Mouse (Mus musculus): ENCODE measurements around the gene Clec2d. TPM values are rescaled to one million over a fixed set of nuclear protein-coding genes. Genes with fewer than 3 reads are reported as not detected.

Gene Clec2d
- polyA plus RNA-seq, 1 experiment from 2014 or later = 2.0 TPM

Small RNA genes lying within 50 kb of the gene (microRNA-seq; reads per million reads assigned to microRNA genes)
- gene Gm27514 = not detected

Other genes starting within 250 kb of the Clec2d start
- not detected in 2 replicates for gene Clec2g, start 246.2 kb upstream of the Clec2d start, polyA plus RNA-seq (2015; fragmentation: Nextera tagmentation; extraction: Ambion mirVana)
- 0.67 and 0.68 TPM in 2 replicates for gene Klrb1f, start 134.7 kb upstream of the Clec2d start, polyA plus RNA-seq (2015; fragmentation: Nextera tagmentation; extraction: Ambion mirVana)
- gene Clec2e, start 79.7 kb upstream of the Clec2d start, polyA plus RNA-seq (2015; fragmentation: Nextera tagmentation; extraction: Ambion mirVana) = not detected in 2 replicates
- gene Cd69, start 94.8 kb downstream of the Clec2d start, polyA plus RNA-seq (2015; fragmentation: Nextera tagmentation; extraction: Ambion mirVana) = 0.09 and 0.18 TPM in 2 replicates
- gene 4922502D21Rik, start 151.2 kb downstream of the Clec2d start, polyA plus RNA-seq (2015; fragmentation: Nextera tagmentation; extraction: Ambion mirVana) = not detected in 2 replicates
- 3.3 and 4.3 TPM in 2 replicates for gene Clec12a, start 162.1 kb downstream of the Clec2d start, polyA plus RNA-seq (2015; fragmentation: Nextera tagmentation; extraction: Ambion mirVana)
- 0.36 and 0.50 TPM in 2 replicates for gene Clec12b, start 205.3 kb downstream of the Clec2d start, polyA plus RNA-seq (2015; fragmentation: Nextera tagmentation; extraction: Ambion mirVana)
- 2.8 and 3.7 TPM in 2 replicates for gene Clec1b, start 216.7 kb downstream of the Clec2d start, polyA plus RNA-seq (2015; fragmentation: Nextera tagmentation; extraction: Ambion mirVana)
- 1.5 and 1.6 TPM in 2 replicates for gene Clec9a, start 228.2 kb downstream of the Clec2d start, polyA plus RNA-seq (2015; fragmentation: Nextera tagmentation; extraction: Ambion mirVana)

Data from lung, embryonic 16.5 days (tissue).